Mouse (Mus musculus): ENCODE measurements around the gene Ap3b1.

GRCm38 (mm10) chr13:94514992-94515391 lies 156.2 kb downstream of the Ap3b1 start:
- TF ChIP-seq TCF12 (IDR thresholded peaks at IDR 0.05; ENCODE audit: insufficient read depth, poor library complexity, severe bottlenecking) (no peak), POLR2A (IDR thresholded peaks at IDR 0.05; ENCODE audit: insufficient read length, low read depth) (no peak), MAX (IDR thresholded peaks at IDR 0.05; ENCODE audit: low read depth) (no peak), E2F4 (IDR thresholded peaks at IDR 0.05; ENCODE audit: insufficient read depth) (no peak), USF1 (IDR thresholded peaks at IDR 0.05; ENCODE audit: low read depth) (no peak), REST (IDR thresholded peaks at IDR 0.05; ENCODE audit: insufficient read depth, insufficient read length) (no peak), MYOD1 (IDR thresholded peaks at IDR 0.05; ENCODE audit: control insufficient read depth in 1 of 3, insufficient read length in 2 of 3, low read depth in 2 of 3) (no peak), POLR2AphosphoS2 (IDR thresholded peaks at IDR 0.05; ENCODE audit: insufficient read length, low read depth) (no peak), SRF (IDR thresholded peaks at IDR 0.05; ENCODE audit: control insufficient read depth, insufficient read length, low read depth) (no peak), MYOG (IDR thresholded peaks at IDR 0.05; ENCODE audit: control insufficient read depth in 1 of 3, insufficient read depth in 1 of 3, insufficient read length in 2 of 3, low read depth in 2 of 3) (no peak), CEBPB (IDR thresholded peaks at IDR 0.05; ENCODE audit: insufficient read depth, poor library complexity, severe bottlenecking) (no peak), TCF3 (IDR thresholded peaks at IDR 0.05; ENCODE audit: insufficient read length, low read depth) (no peak)

Measured in myocyte (in vitro differentiated cells).